Mouse (Mus musculus) myocyte (in vitro differentiated cells): ENCODE measurements around the gene A930017K11Rik. TPM values are rescaled to one million over a fixed set of nuclear protein-coding genes. Genes with fewer than 3 reads are reported as not detected.

Experiments
- H3K27me3 ChIP-seq: one replicate; pipeline ENCODE4 v1.6.1; 2011; ENCODE audit not compliant: control insufficient read depth, insufficient read depth, insufficient read length
- H3K36me3 ChIP-seq: one replicate; pipeline ENCODE4 v1.6.1; 2011; ENCODE audit not compliant: control insufficient read depth, insufficient read depth
- H3K4me2 ChIP-seq: one replicate; pipeline ENCODE4 v1.6.1; 2011; ENCODE audit warnings: low read depth, control low read depth
- H3K4me3 ChIP-seq: one replicate; pipeline ENCODE4 v1.5.1; 2011; ENCODE audit warnings: mild to moderate bottlenecking, control low read depth, moderate library complexity
- H3K79me2 ChIP-seq: one replicate; pipeline ENCODE4 v1.6.1; 2011; ENCODE audit not compliant: control insufficient read depth, insufficient read depth
- H3ac ChIP-seq: one replicate; pipeline ENCODE4 v1.6.1; 2011; ENCODE audit not compliant: control insufficient read depth, insufficient read length
- CEBPB ChIP-seq: IDR thresholded peaks from 2 replicates; pipeline ENCODE4 v1.6.1; 2011; ENCODE audit warnings: mild to moderate bottlenecking, moderate library complexity; ENCODE audit not compliant: poor library complexity, insufficient read depth, severe bottlenecking
- E2F4 ChIP-seq: IDR thresholded peaks from one replicate; pipeline ENCODE4 v1.6.1; 2011; ENCODE audit warnings: mild to moderate bottlenecking, control low read depth, moderate library complexity; ENCODE audit not compliant: insufficient read depth
- MAX ChIP-seq: IDR thresholded peaks from one replicate; pipeline ENCODE4 v1.6.1; 2011; ENCODE audit warnings: low read depth, mild to moderate bottlenecking, control low read depth
- MYOD1 ChIP-seq, 3 experiments: IDR thresholded peaks; one replicate each; pipeline ENCODE4 v1.6.1; 2011; ENCODE audit warnings: control low read depth in 2 of 3, low read depth in 2 of 3, mild to moderate bottlenecking in 2 of 3, moderate library complexity in 1 of 3; ENCODE audit not compliant: insufficient read length in 2 of 3, control insufficient read depth in 1 of 3
- MYOG ChIP-seq, 3 experiments: IDR thresholded peaks; one replicate each; pipeline ENCODE4 v1.6.1; 2011; ENCODE audit warnings: control low read depth in 2 of 3, low read depth in 2 of 3, mild to moderate bottlenecking in 2 of 3; ENCODE audit not compliant: insufficient read length in 2 of 3, control insufficient read depth in 1 of 3, insufficient read depth in 1 of 3
- POLR2A ChIP-seq: IDR thresholded peaks from one replicate; pipeline ENCODE4 v1.6.1; 2011; ENCODE audit warnings: low read depth, mild to moderate bottlenecking, control low read depth, moderate library complexity; ENCODE audit not compliant: insufficient read length
- POLR2AphosphoS2 ChIP-seq: IDR thresholded peaks from one replicate; pipeline ENCODE4 v1.6.1; 2011; ENCODE audit warnings: low read depth, control low read depth; ENCODE audit not compliant: insufficient read length
- REST ChIP-seq: IDR thresholded peaks from one replicate; pipeline ENCODE4 v1.6.1; 2011; ENCODE audit warnings: mild to moderate bottlenecking, control low read depth, moderate library complexity; ENCODE audit not compliant: insufficient read depth, insufficient read length
- SRF ChIP-seq: IDR thresholded peaks from one replicate; pipeline ENCODE4 v1.6.1; 2011; ENCODE audit warnings: low read depth; ENCODE audit not compliant: control insufficient read depth, insufficient read length
- TCF12 ChIP-seq: IDR thresholded peaks from one replicate; pipeline ENCODE4 v1.6.1; 2011; ENCODE audit warnings: mild to moderate bottlenecking, control low read depth; ENCODE audit not compliant: poor library complexity, insufficient read depth, severe bottlenecking
- TCF3 ChIP-seq: IDR thresholded peaks from one replicate; pipeline ENCODE4 v1.6.1; 2011; ENCODE audit warnings: low read depth, control low read depth; ENCODE audit not compliant: insufficient read length
- USF1 ChIP-seq: IDR thresholded peaks from one replicate; pipeline ENCODE4 v1.6.1; 2011; ENCODE audit warnings: low read depth, mild to moderate bottlenecking, control low read depth, moderate library complexity
- polyA plus RNA-seq: library from polyadenylated mRNA; unstranded; fragments of >200 nt; fragmentation: generic; extraction: Trizol; gene quantifications from one replicate; pipeline ENCODE4 v1.2.1, GENCODE M21; 2012; ENCODE audit warnings: missing spikeins

The A930017K11Rik gene
- polyA plus RNA-seq, 1 experiment, result 0.02 TPM

DNA sequence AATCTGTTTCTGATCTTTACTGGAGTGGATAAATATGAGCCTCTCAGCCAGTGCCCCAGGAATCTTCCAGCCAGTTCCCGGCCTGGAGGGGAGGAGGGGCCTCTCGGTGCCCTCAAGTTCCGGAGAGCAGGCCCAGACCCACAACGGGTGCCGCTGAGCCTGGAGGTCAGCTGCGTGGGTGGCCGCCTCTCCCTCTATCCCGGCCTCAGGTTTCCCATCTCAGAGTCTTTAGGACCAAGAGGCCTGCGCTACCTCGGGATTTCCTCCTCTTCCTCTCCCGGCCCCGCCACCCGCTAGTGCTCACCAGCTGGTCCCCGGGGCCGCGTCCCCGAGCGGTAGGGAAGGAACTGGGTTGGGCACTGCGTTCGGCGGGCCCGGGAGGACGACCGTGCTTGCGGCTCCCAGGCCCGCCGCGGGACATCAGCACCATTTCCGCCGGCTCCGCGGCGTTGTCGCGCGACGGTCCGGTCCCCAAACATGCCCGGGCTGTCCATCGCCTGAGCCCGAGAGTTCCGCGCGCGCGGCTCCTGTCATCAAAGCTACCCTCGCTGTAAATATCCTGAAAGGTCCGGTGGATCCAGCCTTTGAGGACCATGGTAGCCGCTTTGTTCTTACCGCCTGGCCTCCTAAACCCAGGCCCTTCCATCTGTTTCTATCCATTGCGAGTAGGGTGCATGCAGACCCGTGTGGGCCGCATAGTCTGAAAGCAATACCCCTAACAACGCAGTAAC is 10.7 kb downstream of the A930017K11Rik start:
- TF ChIP-seq SRF, result no peak
- peak; percentile 91 for TF ChIP-seq POLR2AphosphoS2
- TF ChIP-seq CEBPB, result no peak
- TF ChIP-seq MYOD1 (IDR thresholded peaks at IDR 0.05; ENCODE audit: control insufficient read depth in 1 of 3, insufficient read length in 2 of 3, low read depth in 2 of 3), result peak in 2 of 3 experiments; percentile 6 to 37
- TF ChIP-seq POLR2A, result peak; percentile 87
- TF ChIP-seq MYOG (IDR thresholded peaks at IDR 0.05; ENCODE audit: control insufficient read depth in 1 of 3, insufficient read depth in 1 of 3, insufficient read length in 2 of 3, low read depth in 2 of 3), result peak in 2 of 3 experiments; percentile 42 to 55
- TF ChIP-seq E2F4, result peak; percentile 35
- Histone ChIP-seq H3K36me3 (no peaks in the 10 kb centered on the region), H3K27me3 (peaks cover 8% of the 10 kb centered on the region), H3K4me2 (peak overlapping the region; percentile 95), H3ac (peak overlapping the region; percentile 81), H3K4me3 (peak overlapping the region; percentile 59), H3K79me2 (peaks cover 12% of the 10 kb centered on the region)

DNA sequence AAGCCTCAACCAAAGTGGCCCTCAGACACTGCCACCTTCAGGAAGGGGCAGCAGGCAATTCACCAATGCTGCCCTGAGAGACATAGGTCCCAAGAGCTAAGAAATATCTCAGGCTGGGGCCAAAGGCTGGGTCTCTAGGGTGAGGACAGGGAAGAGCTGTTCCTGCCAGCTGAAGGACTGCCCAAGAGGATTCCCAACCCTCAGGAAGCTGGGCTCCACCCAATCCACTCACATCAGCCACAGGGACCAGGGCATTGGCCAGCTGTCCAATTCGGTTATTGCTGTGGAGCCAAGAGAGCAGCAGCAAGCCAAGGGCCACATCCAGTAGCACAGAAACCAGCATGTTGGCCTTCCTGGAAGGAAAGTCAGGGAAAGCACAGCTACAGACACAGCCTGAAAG is 17.8 kb downstream of the A930017K11Rik start:
- Histone ChIP-seq H3K36me3 (peaks cover 21% of the 10 kb centered on the region), H3K27me3 (no peaks in the 10 kb centered on the region), H3K4me3 (no peak overlapping the region), H3K79me2 (no peaks in the 10 kb centered on the region), H3K4me2 (no peak overlapping the region), H3ac (no peak overlapping the region)
- TF ChIP-seq TCF3 (no peak), MYOD1 (IDR thresholded peaks at IDR 0.05; ENCODE audit: control insufficient read depth in 1 of 3, insufficient read length in 2 of 3, low read depth in 2 of 3) (no peak), REST (no peak), E2F4 (no peak), CEBPB (no peak), USF1 (no peak), TCF12 (no peak)

DNA sequence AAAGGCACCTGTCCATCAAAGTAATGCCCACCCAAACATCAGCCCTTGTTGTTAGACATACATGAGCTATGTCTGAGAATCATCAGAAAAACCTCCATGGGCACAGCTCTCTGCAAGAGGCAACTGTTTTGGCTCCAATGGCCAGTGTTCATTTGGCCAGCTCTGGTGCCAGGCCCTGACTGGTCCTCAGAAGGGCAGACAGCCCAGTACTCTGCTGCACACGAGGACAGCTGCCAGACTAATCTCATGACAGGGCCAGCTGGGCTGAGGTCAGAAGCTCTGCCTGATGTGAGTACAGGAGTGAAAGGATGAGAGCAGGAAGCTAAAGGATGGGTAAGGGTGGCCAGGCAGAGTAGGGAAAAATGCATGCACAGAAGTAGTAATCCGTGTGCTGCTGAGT is 27.0 kb downstream of the A930017K11Rik start:
- TF ChIP-seq SRF, result peak; percentile 17
- TF ChIP-seq POLR2A, result no peak
- TF ChIP-seq E2F4, result no peak
- TF ChIP-seq TCF3, result peak; percentile 71
- TF ChIP-seq MYOD1 (IDR thresholded peaks at IDR 0.05; ENCODE audit: control insufficient read depth in 1 of 3, insufficient read length in 2 of 3, low read depth in 2 of 3), result peak; percentile 92 to 97 (median 94)
- peak; percentile 82 to 93 (median 84) for TF ChIP-seq MYOG (IDR thresholded peaks at IDR 0.05; ENCODE audit: control insufficient read depth in 1 of 3, insufficient read depth in 1 of 3, insufficient read length in 2 of 3, low read depth in 2 of 3)
- TF ChIP-seq TCF12, result peak; percentile 55
- H3K36me3 ChIP-seq, result peaks cover 11% of the 10 kb centered on the region
- H3K4me3 ChIP-seq, result no peak overlapping the region
- no peak overlapping the region for H3ac ChIP-seq
- no peaks in the 10 kb centered on the region for H3K27me3 ChIP-seq
- no peak overlapping the region for H3K4me2 ChIP-seq
- no peaks in the 10 kb centered on the region for H3K79me2 ChIP-seq

GRCm38 (mm10) chr17:25922120-25922519 is 30.2 kb downstream of the A930017K11Rik start:
- TF ChIP-seq TCF12 (no peak), CEBPB (no peak), POLR2A (no peak)
- no peak overlapping the region for H3ac ChIP-seq
- peaks cover 16% of the 10 kb centered on the region for H3K79me2 ChIP-seq
- no peak overlapping the region for H3K4me3 ChIP-seq
- no peaks in the 10 kb centered on the region for H3K27me3 ChIP-seq
- H3K36me3 ChIP-seq, result no peaks in the 10 kb centered on the region
- no peak overlapping the region for H3K4me2 ChIP-seq

DNA sequence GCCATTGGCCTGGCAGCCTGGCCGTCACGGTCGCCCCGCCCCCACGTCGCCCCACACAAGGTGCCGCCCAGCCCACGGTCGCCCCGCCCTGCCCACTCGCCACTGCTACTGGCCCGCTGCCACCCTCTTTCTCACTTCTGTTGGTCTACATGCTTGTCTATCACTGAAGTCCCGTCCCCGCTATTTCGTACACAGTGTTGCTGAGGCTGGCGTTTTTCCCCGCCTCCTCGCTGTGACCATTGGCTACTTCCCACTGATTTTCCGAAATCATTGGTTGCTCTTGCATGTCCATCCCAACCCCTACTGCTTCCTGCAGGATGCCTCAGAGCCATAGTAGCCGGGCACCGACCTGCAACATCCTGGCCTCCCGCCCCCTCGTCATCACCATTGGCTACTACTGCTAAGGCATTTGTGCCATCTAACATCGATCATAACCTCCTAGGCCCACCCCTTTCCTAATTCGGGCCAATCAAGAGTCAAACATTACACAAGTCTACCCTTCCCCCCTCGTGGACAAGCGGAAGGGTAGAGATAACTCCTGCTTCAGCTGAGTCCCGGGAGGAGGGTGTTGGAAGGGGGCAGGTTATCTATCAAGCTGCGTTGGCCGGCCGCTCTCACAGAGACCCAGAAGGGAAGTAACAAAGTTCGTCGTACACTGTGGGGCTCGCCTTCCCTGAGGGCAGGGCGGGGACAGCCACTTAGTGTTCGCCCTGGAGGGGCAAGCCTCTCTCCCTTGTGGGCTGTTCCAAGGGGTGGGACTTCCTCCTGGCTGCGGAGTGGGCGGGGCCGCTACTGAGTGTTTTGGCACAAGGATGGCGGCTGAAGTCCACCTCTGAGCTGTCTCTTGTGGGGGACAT is 32.4 kb downstream of the A930017K11Rik start:
- peak; percentile 78 for TF ChIP-seq SRF
- no peak for TF ChIP-seq USF1
- no peak for TF ChIP-seq TCF12
- peak; percentile 80 for TF ChIP-seq POLR2AphosphoS2
- TF ChIP-seq MAX, result no peak
- no peak for TF ChIP-seq MYOG (IDR thresholded peaks at IDR 0.05; ENCODE audit: control insufficient read depth in 1 of 3, insufficient read depth in 1 of 3, insufficient read length in 2 of 3, low read depth in 2 of 3)
- no peak for TF ChIP-seq MYOD1 (IDR thresholded peaks at IDR 0.05; ENCODE audit: control insufficient read depth in 1 of 3, insufficient read length in 2 of 3, low read depth in 2 of 3)
- no peak for TF ChIP-seq CEBPB
- TF ChIP-seq POLR2A, result peak; percentile 64
- no peak for TF ChIP-seq TCF3
- Histone ChIP-seq H3ac (peak overlapping the region; percentile 32), H3K79me2 (peaks cover 33% of the 10 kb centered on the region), H3K4me2 (peak overlapping the region; percentile 79), H3K36me3 (no peaks in the 10 kb centered on the region), H3K27me3 (no peaks in the 10 kb centered on the region), H3K4me3 (peak overlapping the region; percentile 56)
